Mouse (Mus musculus) spleen, postnatal 14 days (tissue): Measurements from ENCODE around the gene Pik3cd.

ENCODE experiments used
- DNase-seq, 2 experiments: peaks; one replicate each; pipeline ENCODE4 v3.0.0; 2021 to 2022; ENCODE audit warnings: low spot score in 2 of 2

The Pik3cd gene

DNA sequence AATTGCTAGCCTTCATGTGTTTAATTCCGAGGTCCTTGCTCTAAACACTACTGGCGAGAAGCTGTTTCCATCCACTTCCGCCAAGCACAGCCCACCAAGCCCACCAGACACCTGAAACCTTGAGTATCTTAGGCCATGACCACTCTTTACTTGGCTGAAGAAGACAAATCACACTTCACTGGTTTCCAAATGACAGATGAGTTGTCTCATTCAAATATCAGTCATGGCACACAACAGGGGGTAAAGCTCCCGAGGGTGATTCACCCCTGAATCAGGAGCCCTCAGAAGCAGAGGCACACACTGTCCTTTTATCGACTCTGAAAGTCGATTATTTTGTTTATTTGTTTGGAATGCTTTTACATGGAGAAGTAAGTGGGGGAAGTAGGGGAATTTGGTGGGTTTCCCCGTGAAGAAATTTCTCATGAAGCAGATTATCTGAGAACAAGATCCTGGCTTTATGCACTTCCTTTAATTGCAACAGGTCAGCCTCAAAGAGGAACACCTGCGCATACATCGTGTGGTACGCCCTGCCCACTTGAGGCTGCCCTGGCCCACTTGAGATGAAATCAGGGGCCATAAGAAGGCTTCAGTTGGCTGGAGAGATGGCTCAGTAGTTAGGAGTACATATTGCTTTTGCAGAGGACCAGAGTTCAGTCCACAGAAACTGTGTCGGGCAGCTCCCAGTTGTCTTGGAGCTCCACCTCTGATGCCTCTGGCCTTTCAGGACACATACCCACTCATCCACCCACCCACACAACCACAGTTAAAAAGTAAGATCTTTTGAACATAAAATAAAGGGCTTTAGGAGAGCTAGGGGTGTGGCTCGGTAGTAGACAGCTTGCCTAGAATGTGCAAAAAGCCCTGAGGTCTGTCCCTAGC is 12.3 kb downstream of the Pik3cd start:
- DNase-seq = no peak

DNA sequence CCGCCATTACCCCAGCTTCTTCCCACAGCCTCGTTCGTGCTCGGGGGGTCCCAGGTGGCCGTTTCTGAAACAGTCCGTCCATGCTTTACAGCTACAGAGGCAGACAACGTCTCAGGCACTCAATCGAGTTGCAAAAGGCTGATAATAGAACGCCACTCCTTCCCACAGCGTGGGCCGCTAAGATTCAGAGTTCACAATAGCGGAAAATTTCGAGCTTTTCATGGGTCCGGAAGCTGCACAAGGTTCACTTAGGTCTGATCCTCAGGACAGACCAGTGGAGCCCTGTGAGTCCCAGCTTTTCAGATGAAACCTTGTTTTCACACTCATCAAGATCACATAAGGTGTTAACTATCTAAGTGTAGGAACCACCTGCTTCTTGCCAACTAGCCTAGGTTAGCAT is 13.5 kb downstream of the Pik3cd start:
- no peak for DNase-seq

DNA sequence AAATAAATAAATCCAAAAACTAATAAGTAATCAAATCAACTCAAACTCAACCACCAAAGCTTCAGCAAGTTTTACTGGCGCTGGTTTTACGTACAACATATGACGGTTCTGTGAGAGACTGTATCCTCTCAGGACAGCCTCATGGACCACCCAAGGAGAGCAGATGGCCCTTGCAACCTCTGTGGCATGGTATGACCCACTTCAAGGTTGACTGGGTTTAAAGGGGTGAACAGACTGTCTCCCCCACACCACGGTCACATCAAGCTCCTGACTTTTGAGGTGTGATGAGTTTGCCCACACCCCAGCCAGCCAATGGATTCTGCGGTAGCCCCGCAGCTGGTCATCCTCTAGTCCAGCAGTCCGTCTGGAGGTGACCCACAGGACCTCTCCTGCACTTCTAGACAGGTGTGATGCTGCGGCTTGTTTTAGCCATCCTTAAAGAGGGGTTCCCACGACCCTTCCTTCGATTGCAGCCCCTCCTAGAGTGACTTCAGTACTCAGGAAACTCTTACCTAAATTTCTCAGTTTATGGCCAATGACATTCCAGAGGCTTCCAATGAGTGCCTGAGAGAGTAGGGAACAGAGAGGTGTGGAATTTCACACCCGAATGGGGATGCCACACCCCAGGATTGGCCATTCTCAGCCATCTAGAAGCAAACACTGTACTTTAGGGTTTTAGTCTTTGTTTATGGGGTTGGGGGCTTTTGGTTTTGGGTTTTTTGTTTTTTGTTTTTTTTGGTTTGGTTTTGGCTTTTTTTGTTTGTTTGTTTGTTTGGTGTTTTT is 17.3 kb downstream of the Pik3cd start:
- no peak for DNase-seq

DNA sequence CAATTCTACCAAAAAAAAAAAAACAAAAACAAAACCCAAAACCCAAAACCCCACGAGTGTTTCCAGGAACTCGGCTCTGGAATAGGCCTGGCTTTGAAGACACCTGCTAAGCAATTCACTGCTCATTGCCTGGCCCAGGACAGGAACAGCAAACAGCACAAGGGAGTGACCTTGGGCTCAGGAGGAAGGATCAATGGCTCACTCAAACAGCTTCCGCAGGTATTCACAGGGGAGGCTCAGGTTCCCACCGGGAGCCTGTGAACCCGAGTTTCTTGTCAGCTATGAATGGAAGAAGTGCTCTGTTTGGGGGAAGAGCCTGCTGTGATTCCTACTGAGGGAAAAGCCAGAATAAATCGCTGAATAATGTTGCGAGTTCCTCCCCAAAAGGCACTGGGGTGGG is 18.5 kb downstream of the Pik3cd start:
- DNase-seq = no peak

DNA sequence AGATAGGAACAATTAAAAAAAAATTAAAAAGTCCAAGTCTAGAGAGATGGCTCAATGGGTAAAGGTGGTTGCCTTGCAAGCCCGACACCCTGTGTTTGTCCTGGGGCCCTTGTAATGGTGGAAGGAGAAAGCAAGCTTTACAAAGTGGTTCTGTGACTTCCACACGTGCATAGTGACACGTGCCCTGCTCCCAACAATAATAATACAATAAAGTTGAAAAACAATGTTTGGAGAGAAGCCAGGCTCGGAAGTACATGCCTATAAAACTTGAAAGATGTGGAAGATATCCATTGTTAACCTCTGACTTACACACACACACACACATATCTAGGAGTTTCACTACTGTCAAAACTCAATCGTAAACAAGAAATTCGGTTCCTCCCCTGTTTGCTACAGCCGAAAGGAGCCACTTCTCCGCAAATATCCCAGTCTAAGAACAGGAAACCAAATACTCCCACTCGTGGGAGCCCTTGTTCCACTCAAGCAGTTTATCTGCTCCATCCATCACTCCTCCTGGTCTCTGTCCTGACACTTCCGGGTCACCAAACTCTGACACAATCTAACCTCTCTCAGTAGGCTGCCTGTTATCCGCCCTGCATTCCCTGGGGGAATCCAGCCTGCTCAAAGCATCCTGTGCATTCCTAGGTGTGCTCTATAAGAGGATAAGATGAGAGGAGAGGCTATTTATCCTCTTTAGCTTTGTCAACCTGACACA is 23.2 kb downstream of the Pik3cd start:
- DNase-seq = no peak

DNA sequence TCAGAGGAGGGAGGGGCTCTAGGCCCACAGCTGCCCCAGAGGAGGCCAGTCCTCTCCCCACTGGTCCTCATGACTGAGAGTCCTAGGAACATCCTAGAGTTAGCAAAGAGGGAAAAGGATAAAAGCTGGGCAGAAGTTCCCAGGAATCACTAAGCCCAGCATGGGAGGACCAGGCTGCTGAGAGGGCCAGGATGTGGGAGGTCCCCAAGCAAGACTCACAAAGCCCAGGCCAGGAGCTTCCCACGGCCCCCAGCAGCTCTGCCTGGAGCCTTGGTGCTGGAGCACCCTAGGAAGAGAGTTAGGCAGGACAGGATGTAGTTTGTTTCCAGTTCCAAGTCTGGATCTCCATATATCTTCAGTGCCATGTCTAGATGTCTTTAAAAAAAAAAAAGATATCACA is 24.4 kb downstream of the Pik3cd start:
- DNase-seq = no peak

DNA sequence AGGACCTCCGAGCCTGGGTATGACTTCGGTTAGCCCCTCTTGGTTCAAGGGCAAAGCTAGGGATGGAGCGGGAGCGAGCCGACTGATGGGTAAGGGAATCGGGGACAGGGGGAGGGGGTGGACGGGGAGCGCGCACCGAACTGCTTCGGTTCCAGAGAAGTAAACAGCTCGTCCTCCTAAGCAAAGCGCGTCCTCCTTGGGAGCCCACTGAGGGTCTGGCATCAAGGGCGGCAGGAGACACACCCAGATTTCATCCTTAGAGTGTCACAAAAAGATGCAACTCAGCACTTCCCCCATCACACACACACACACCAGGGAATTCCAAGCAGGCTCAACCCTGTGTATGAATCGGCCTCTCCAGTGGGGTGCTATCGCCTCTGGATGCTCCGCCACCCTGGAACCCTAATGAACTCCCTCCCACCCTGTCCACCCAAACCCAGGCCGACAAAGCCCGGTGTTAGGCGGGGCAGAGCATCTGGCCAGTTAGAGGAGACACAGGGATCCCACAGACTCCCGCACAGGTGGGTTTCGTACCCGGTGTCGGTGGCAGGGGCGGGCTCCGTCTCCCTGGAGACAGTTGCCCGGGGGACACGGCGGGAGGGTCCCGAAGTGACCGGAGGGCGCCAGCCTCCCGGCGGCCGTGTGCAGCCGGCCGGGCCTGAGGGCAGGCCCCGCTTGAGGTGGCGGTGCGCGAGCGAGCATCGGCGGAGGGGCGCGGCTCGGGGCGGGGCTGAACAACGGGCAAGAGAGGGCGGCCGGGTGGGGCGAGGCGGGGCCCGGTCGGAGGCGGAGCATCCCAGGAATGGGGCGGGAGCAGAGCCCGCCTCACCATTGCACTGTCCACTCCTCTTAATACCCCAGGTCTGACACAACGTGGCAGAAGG is 26.8 kb downstream of the Pik3cd start:
- peak in 1 of 2 experiments; percentile 50 for DNase-seq

DNA sequence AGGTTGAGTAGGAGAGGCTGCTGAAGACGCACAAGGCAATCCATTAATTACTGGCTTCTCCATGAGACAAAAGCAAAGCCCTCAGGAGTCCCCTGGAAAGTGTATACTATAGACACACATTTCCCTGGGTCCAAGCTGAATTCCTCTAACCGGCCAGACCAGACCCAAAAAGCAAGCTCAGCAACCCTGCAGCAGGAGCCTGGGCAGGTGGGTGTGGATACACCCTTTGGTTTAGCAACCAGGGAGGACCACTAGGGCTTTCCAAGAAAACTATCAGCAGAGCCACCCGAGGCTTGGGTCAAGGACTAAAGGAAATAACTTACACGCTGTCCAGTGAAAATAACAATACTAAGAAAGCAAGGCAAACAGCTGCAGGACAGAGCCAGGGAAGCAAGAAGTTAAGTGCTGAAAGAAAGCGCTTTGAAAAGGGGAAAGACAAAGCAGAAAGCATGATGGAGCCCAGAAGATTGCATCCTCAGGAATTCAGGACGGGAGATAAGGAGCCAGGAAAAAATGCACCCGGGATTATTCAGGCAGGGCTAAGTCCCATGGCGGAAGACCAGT is 27.5 kb downstream of the Pik3cd start:
- no peak for DNase-seq

DNA sequence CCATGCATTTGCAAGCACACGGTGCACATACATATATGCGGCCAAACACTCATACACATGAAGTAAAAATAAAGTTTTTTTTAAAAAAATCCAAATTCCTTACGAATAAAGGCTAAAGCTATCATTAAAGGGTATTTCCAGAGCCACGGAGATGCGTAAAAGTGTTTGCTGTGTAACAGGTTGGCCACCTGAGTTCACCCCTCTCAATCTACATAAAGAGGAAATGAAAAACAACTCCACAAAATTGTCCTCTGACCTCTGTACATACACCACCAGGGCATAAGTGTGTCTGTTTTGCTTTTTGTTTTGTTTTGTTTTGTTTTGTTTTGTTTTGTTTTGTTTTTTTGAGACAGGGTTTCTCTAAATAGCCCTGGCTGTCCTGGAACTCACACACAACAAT is 29.6 kb downstream of the Pik3cd start:
- DNase-seq = no peak

DNA sequence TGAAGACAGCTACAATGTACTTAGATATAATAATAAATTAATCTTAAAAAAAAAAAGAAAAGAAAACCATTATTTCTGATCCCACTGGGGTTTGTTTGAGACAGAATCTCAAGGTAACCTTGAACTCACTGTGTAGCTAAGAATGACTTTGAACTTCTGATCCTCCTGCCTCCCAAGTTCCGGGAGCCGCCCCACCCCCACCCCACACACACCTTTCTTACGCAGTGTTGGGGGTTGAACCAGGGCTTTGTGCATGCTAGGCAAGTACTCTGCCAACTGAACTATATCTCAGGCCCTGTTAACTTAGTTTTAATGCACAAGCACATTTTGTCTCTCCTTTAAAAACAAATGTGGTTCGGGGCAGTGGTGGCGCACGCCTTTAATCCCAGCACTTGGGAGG is 31.2 kb downstream of the Pik3cd start:
- DNase-seq = no peak

DNA sequence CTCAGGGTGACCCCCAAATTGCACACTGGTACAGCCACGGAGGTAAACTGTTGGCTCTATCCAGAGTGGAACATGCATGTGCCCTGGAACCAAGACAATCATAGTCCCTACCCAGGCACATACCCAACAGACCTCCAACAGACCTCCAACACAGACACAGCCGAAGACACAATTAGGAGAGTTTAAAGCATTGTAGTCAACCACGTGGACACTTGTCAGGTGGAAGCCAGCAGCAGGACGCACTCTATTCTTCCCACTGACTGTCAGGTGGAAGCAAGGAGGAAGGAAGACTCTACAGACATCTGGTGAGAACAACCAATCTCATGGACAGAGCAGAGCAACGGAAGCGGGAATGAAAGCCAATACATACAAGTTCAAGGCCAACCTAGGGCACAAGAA is 36.7 kb downstream of the Pik3cd start:
- no peak for DNase-seq

DNA sequence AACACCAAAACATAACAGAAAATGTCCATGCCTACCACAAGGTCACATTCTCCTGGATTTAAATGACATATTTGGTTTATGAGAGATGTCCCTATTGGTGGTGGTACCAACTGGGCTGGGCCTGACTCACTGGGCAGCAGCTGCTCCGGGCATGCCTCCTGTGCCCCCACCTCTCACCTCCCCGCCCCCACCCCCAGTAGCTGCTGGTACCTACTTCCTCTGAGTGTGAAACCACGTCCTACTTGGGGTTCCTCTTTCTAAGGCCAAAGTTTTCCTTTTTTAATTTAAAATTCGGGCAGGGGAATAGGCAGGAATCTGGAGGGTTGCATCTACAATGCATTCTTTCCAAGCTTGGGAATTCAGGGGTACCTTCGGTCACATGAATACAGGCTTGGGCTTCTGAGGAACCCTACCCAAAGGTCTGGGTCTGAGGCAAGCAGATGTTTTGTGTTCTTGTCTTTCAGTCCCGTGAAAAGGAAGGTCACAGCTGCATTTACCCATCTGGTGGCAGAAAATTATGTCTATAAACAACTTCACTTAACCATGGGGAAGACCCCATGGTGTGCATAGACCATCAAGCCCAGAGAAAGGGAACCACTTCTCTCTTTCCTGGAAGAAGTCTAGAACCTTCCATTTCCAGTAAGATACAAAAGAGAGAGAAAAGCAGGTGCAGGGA is 37.2 kb downstream of the Pik3cd start:
- DNase-seq = no peak

DNA sequence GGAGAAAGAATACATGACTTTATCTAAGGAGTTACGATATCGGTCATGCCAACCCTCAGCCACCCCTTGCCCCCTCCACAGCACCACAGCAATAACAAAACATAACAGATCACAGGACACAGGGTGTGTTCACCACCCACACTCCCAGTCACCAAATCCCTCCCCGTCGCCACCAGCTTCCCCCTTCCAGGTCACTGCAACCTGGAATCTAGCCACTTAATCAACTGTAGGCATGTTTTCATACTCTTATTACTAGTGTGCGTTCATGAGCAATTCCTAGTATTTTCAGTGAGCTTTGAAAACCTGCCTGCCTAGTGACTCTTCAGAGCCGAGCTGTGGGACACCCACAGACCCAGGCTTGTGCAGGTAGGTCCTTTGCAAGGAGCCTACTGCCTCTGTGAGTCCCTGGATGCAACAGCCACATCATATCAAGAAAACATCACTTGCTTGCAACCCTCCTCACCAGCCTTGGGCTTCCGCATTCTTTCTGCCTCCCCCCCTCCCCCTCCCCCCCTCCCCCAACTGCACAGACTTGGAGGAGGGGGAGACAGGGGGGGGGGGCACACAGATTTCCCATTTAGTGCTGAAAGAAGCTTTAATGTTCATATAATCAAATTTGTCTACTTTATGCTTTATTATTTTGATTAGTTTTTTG is 38.4 kb downstream of the Pik3cd start:
- DNase-seq = no peak

DNA sequence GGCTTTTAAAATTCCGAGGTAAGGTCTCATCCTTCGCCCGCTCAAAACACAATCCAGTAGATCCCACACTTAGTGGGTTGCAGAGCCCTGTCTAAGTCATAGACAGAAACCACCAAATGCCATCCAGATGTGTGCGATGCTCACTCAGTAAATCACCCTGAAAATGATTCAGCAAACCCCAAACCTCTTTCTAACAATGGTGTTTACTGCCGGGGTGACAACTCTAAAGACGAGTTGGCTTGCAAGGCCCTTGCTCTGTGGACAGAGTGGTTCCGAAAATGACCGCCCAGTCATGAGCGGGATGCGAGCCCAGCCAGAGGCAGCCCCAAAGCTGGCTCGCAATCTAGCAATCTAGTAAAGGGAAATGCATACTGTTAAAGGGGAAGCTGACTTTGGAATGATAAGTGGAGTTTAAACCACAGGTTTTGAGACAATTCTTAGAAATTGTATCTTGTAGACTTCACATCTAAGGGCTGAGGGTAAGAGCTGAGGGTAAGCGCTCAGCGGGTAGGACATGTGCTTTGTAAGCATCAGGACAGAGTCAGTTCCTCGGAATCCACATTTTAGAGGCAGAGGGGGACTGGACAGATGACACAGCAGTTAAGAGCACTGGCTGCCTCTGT is 40.3 kb downstream of the Pik3cd start:
- DNase-seq = no peak

DNA sequence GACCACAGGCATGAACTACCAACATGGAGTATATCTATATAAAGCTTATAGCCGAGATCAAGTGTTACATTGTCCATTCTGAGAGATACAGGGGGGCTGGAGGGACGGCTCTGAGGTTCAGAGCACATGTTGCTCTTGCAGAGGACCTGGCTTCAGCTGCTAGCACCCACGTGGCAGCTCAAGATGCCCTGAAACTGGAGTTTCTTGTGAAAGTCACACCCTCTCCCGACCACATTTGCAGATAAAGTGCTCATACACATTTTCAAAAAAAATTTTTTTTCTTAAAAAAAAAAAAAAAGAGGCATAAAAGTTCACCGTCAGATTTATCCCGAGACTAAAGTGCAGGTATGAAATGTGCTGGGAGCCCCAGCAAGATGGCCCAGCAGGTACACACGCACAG is 41.8 kb downstream of the Pik3cd start:
- DNase-seq = no peak

DNA sequence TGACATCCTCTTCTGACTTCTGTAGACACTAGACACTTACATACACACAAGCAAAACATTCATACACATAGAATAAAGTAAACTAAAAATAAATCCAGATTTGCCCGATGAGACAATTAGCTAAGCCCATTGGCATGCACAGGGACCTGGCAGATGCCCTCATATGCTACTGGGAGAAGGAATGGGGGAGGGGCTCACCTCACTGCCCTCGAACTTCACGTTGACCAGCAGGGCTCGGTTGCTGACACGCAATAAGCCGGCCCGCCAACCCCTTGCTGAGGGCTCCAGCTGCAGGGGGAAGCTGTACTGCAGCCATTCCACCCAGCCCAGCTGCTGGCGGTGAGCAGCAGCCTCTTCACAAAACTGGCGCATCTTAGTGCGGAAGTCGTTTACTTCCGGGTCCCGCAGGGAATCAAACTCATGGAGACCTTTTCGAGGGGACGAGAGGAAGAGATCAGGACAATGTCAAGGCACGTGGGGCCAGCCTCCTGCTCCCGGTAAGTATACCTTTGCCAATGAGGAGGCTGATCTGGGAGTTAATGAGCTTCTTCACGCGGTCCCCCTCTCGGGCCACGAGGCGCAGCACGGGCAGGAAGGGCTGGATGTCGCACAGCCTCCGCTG is 42.8 kb downstream of the Pik3cd start:
- DNase-seq = no peak

DNA sequence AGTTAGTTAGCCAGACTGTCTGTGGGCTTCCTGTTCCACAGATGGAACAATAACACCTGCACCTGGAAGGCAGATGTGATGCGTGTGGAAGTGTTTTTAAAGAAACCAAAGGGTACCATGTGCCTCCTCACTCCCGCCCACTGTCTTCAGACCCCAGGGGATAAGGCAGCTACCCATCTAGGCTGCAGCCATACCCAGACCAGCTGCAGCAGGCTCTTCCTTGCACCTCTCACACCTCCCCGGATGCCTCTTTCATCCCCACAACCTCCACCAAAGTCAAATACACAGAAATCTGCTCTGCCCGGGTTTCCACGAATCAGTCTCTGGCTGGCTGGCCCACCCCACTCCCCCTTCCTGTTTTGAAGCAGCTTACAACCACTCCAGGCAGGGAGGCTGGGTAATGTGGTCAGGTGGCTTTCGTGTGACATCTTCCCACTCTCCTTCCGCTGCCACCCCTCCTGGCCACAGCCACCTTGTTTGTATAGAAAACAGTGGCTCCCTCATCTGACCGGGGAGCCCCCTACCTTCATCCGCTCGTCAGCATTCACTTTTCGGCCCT is 44.4 kb downstream of the Pik3cd start:
- DNase-seq = peak; percentile 34 to 35

DNA sequence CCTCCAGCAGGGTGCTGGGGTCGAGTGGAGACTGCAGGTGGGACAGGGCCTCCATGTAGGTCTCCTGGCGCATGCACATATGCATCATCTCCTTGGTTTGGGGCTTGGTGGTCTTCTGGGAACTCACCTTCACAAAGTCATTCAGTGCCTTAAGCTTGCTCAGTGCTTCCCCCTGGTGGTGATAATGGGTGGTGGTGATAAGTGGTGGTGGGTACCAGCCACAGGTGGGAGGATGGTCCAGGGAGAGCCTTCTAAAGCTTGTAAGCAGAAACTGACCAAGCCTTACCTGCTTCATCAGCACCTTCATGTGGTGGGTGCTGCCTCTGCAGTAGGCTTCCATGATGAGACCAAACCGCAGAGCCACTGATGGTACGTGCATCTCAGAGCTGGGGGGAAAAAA is 48.1 kb downstream of the Pik3cd start:
- peak in 1 of 2 experiments; percentile 60 for DNase-seq
